Mouse (Mus musculus): ENCODE results near the gene Lpar2.

DNA sequence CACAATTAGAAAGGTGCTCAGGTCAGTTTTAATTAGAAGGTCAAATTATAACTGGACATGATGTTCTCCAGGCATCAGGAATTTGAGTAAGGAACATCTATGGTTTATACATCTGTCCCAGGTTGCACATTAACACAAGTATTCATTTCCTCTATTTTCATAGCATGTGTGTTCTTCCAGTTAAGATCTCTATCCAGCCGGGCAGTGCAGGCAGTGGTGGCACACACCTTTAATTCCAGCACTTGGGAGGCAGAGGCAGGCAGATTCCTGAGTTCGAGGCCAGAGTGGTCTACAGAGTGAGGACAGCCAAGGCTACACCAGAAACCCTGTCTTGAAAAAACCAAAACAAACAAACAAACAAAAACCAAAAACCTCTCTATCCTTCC is 47.1 kb upstream of the Lpar2 start:
- no peak for TF ChIP-seq POLR2A (IDR thresholded peaks at IDR 0.05; ENCODE audit: low read depth, low read length)
- TF ChIP-seq CTCF (IDR thresholded peaks at IDR 0.05; ENCODE audit: extremely low read depth, insufficient read depth, insufficient read length, insufficient replicate concordance): no peak
